Mouse (Mus musculus): ENCODE results near the gene Aff3.

- no peak for TF ChIP-seq CTCF (IDR thresholded peaks at IDR 0.05; ENCODE audit: low read depth)
- no peak for TF ChIP-seq EP300 (optimal IDR thresholded peaks at IDR 0.05)
Measured at GRCm38 (mm10) chr1:38367404-38368080, 297.2 kb downstream of the Aff3 start.

Data from stomach, postnatal 0 days (tissue).